Mouse (Mus musculus): ENCODE data around the gene Utp14b.

The Utp14b gene

DNA sequence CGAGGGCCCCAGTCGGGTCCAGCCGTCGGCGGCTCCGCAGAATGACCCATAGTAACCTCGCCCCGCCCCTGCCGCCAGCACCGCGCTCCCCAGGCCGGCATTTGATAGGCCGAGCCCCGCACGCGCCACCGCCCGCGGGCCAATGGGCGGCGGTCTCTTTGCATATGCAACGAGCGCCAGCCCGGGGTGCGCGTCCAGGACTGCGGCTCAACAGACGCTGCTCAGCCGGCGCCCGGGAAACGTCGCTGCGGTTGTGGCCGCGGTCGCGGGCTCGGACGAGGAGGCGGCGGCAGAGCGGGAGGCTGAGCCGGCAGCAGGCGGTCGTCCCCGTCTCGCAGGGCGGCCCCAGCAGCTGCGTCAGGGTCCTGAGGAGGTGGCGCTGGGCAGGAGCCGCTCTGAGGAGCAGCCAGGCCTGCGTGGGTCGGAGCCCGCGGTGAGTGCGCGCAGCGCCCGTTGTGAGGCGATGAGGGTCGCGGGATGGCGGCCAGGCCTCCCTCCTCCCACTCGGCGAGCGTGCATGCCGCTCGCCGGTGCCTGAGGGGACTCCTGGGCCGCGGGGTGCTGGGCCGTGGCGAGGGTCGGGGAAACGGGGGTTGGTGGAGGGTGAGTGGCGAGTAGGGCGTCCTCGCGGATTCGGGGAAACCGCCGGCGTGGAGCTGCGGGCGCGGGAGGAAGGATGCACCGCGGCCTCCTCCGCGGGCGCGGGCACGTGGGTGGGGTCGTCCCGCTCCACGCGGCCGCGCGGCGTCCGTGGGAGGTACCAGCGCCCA lies at the start of gene Utp14b, which contains the start of gene Acsl3:
Utp14b (plus strand) TSS at position 368 of the 770 bp plus-strand sequence.
Acsl3 (plus strand) TSS at position 155 of the 770 bp plus-strand sequence.
- peak; percentile 98 for DNase-seq

DNA sequence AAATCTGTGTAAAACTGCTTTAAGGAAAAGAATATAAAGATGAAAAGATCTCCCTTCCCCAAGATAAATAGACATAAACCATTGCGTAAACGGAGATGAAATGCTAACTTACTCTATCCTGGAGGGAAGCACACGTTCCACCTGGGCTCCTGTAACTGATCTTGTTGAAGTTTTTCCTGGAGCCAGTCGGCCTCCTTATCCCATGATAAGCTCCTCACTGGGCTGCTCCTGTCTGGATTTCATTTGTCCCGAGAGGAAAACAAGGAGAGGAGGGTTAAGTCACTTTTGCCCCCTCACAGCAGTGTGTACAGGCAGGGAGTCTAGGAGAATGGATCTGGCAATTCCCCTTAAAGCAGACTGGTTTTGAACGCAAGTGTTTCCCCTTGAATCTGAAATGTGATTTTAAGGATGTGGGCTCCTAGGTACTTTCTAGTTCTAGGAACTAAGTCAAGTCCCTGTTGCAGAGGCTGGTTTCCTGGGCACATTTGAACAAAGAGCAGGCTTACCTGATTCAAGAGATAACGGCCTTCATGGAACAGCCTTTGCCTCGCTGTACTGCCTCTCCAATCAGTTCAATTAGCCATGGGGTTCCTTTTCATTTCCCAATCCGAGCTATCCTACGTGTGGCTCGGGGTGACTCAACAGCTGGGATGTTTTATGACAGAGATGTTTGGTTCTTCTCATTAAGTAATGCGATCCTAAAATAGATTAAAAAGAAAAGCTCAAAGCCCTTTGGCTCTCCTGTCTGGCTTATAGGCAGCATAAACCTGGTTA lies 48.5 kb upstream of the Utp14b start:
- no peak for DNase-seq

DNA sequence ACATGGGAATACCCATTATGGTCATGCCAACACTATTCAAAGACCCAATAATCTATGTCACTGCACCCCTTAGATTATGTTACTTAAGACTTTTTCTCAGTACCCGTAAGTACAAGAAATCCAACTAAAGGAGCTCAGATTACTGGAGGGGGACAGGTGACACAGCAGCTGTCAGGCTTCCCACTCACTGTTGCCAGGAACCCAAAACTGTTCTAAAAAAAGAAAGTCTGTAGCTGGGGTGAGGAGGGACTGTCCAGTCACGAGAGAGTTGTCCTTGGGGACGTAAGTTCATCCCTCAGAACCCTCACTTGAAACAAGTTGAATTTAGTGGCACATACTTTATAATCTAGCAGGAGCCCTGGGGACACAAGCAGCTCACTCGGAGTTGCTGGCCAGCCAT lies 46.8 kb upstream of the Utp14b start:
- DNase-seq, result no peak

DNA sequence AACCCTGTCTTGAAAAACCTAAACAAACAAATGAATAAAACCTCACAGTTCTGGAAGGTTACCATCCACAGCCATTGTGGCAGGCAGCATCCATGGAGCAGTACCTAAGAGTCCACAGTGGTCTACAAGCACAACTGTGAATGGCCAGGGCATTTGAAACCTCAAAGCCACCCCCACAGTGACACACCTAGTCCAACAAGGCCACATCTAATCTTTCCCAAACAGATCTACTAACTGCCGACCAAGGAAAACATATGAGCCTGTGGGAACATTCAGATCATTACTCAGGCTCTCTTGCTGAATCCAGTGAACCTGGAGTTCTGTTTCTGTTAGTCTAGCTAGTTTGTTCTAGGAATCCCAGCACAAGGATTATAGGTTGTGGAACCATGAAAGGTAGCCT lies 44.9 kb upstream of the Utp14b start:
- DNase-seq, result no peak

DNA sequence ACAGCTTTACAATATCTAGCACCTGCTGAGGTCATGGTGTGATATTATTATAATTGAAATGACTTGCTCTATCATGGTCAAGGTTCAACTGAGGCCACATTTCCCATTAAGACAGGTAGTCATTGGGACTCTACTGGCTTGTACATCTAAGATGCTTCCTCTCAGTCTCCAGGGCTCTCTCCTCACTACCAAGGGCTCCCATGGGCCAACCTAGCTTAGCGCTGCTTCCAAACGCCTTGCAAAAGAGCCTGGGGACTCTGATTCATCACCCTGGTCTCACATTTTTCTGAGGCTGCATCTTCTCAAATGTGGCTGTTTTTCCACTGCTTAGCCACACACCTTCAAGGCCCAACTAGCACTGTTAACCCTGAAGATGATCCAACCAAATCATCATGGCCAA lies 33.5 kb upstream of the Utp14b start:
- no peak for DNase-seq

DNA sequence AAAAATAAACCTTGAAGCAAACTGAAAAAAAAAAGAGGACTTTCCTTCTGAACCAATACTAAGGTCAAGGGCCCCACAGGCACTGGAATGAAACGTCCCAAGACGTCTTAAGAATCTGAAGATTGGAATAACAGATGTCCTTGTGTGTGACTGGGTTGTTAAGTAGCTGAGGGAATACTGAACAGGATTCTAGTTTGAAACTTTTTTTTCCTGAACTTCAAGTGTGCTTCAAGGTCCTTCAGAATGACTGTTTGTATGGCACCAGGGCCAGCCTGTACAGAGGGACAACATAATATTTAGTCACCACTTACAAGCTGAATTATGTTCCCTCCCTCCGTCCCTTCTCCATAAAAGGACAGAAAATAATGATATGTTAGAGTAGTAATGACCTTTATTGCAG lies 23.4 kb upstream of the Utp14b start:
- DNase-seq, result no peak

DNA sequence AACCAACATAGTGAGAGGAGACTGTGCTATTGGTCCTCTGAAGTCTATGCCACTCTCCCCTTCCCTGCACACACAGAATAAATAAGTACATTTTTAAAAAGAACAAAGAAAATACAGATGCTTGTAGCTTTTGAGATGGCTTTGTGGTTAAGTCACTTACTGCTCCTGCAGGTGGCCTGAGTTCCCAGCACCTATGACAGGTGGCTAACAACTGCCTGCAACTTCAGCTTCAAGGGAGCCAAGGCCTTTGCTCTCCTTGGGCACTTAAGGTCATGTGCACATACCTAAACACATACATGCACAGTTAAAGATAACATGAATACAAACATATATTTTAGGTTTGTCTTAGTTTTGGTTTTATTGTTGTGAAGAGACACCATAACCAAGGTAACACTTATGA lies 17.0 kb upstream of the Utp14b start:
- no peak for DNase-seq

DNA sequence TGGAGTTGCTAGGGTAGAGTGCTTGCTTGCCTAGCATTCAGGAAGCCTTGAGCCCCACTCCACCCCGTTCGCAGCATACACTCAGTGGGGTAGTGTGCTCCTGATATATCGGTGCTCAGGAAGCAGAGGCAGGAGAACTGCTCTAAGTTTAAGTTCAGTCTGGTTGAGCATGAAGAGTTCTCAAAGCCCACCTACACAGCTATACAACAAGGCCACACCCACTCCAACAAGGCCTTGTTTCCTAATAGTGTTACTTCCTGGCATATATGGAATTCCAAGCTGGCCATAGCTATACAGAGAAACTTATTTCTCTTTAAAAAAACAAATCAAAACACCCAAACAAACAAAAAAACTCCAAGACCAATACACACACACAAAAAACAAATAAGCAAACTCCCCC lies 16.0 kb upstream of the Utp14b start:
- no peak for DNase-seq

DNA sequence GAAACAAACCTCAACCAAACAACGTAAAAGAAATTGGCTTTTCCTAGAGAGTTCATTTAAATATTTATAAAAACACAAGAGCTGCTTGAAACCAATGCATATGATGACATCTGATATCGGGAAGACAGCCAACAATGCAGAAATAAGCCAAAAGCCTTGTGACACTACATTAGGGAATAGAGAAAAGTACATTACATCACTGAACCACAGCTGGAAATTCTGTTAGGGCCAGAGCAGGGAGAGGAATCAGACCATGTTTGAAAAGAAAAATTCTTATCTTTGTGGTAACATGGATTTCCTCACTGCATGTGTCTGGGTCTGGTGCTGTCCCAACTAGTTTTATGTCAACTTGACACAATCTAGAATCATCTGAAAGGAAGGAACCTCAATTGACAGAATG lies 15.6 kb upstream of the Utp14b start:
- DNase-seq, result no peak

DNA sequence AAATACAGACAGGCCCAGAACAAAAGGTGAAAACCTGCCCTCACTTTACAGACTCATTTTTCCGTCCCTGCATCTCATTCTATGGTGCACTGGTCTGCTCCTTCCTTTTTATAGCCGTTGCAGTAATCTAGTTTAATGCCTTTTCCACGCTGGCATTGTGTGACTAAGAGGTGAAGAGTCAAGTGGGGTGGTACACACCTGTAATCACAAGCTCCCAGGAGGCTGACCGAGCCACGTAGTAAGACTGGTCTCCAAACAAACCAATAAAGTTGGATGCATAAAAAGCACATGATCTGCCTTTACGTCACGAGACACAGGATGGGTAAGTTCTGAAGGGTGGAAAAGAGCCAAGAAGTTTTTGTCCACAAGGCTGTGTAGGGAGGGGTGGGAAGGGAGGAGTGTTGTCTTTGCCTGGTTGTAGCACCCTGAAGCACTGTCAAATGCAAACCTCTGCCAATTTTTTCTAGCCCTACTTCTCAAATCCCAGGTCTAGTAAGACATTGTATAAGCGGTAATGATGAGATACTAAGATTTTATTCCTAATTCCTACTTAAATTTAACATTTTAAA lies 10.4 kb upstream of the Utp14b start:
- DNase-seq, result no peak

DNA sequence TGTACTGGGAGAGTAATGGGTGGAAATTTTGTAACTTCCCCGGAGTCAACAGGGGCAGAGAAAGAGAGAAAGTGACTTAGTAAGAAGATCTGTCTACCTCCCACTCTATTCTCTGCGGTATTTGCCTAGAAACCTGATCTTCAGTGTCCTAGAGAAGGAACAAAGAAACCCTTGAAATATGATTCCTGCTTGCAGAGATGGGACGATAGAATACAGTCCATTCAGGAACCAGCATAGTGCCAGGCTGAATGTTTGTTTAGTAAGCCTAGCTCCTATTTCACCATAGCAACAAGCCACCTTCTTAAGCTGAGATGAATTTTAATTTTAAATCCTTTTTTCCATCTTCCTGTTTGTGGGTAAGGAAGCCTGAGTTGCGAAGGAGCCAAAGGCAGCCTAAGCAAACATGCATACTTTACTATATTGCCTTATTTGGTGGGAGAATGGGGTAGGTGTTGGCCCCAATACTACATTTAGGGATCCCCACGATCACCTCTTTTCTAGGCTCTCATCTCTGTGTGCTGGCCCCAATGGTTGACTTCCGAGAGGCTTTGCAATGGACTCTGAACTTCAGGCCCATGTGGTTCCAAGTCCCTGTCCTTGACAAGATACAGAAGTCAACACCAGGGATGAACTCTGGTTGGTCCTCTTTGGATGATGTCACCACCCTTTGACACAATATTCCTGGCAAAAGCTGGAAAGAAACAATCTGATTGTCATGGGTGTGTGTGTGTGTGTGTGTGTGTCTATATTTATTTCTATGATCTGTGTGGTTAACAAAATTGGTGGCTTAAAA lies 8.4 kb upstream of the Utp14b start:
- no peak for DNase-seq

DNA sequence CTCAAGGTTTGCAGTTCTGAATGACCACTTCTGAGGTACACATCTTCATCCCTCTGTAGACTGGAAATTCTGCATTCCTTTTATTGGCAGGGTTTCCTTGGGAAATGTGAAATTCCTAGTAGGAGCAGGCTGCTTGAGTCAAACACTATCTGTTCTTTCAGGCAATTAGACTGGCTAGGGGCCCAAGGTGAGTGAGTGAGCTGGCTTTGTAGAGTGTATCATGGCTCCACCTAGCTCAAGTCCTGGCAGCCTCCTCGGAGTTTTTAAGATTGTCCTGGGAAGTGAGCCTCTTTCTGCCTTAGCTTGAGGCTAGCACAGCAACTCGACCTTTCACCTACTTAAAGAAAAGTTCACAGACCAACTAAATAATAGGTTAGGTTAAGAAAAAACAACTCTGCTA lies 1.4 kb upstream of the Utp14b start:
- peak; percentile 79 for DNase-seq

DNA sequence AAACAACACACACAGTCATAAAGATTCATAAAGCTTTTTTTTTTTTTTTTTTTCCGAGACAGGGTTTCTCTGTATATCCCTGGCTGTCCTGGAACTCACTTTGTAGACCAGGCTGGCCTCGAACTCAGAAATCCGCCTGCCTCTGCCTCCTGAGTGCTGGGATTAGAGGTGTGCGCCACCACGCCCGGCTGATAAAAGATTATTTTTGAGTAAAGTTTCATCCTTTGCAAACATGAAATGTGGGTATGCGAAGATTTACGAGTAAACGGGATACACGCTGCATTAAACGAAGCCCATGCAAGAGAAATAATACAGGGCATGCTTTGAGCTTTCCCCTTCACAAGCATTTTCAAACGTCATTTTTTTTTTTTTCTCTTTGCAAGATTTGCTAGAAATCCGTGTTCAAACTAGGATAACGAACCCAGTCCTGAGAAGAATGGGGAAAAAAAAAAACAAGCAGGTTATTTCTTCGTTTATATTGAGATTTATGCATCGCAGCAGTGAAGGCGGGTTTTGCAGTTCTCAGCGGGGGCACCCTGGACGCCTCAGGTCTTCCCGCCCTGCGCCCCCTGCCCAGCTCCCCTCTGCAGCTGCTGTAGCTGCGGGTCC lies 713 bp upstream of the Utp14b start:
- peak; percentile 17 for DNase-seq

DNA sequence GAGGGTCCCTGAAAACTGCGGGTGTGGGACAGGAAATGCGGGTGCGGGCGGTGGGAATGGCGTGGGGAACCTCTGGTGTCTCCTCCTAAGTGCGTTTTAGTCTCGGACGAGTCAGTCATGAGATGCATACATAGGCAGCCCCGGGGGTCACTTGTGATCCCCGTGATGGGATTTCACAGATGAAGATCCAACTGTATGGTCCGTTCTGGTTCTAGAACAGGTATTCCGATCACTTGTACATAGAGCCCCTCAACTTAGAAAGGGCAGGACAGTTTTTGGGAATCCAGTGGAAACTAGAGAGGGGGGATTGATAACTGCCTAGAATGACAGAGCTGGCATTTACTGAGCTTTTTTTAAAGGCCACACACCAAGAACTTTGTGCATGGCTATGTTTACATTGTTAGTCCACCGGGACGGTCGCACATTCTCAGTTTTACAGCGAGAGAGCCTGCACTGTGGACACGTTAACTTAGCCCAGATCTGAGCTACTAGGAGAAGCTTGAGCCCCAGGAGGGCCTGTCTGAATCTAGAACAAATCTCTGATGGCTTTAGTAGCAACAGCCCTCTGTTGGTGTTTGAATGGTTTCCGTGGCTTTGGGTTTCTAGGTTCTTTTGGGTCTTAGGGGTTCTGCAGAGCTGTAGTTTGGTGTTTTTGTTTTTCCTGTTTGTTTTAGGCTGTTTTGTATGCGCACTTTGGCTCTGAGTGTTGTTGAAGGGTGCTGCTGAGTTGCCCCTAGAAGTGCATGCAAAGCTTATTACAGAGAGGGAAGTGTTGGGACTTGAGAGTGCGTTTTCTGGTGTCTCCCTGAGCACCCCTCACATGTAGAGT lies 817 bp downstream of the Utp14b start:
- peak; percentile 20 for DNase-seq

DNA sequence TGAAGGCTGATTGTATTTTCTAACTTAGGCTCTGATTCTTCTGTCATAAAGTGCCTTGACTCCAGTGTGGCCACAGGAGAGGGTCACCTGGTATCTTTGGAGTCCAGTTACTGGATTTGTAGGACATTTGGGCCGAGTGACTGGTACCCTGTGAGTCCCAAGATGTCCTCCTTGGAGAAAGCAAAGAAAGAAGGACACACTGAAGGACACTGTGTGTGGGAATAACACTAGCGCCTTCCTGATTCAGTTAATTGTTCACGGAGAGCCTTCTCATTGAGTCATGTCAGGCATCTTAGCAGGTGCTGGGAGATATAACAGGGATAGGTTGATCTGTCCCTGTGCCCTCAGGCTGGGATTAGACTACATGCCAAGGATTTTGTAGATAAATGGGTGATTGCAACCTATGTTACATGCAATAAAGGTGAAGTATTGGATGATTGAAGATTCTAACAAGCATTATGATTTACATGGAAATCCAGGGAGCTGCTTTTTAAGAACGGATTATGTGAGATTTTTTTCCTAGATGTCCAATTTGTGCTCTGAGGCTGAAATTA lies 1.5 kb downstream of the Utp14b start:
- peak; percentile 9 for DNase-seq

DNA sequence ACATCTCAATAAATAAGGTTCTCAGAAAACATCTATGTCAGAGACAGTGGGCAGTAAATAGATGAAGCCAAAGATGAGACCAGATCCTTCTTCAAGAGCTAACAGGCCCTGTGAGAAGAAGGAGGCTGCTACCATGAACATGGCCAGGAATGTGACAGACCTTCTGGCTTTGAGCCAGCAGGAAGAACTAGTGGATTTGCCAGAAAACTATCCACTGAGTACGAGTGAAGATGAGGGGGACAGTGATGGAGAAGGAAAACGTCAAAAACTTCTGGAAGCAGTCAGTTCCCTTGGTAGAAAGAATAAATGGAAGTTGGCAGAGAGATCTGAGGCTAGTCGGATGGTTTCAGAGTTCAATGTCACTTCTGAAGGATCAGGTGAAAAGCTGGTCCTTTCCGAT lies 6.5 kb downstream of the Utp14b start:
- no peak for DNase-seq

DNA sequence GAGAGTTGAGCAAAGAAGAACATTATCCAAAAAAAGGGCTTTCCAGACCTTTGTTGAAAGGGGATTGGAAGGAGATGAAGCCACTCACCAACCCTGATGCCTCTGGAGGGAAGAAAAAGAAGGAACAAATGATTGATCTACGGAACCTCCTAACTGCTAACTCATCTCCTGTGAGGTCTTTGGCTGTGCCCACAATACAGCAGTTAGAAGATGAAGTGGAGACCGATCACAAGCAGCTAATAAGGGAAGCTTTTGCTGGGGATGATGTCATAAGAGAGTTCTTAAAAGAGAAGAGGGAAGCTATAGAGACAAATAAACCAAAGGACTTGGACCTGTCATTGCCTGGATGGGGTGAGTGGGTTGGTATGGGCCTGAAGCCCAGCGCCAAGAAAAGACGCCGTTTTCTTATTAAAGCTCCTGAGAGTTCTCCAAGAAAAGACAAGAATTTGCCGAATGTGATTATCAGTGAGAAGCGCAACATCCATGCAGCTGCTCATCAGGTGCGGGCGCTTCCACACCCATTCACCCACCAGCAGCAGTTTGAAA lies 8.2 kb downstream of the Utp14b start:
- DNase-seq, result no peak

DNA sequence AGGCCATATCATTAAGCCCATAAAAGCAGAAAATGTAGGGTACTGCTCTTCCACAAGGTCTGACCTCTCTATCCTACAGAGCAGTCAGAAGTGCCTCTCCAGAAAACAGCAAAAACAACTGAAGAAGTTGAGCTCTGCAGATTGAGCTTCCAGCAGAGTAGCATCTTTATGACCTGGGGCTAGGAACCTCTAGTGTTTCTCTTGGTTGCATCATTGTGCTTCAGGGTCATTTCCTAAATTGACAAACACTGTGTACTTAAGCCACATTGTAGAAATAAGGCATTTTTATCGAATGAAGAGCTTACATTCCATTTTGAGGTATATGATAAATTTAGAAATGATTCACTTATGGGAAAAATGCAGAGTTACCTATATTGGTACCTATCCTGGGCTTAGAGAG lies 8.7 kb downstream of the Utp14b start:
- DNase-seq, result no peak

DNA sequence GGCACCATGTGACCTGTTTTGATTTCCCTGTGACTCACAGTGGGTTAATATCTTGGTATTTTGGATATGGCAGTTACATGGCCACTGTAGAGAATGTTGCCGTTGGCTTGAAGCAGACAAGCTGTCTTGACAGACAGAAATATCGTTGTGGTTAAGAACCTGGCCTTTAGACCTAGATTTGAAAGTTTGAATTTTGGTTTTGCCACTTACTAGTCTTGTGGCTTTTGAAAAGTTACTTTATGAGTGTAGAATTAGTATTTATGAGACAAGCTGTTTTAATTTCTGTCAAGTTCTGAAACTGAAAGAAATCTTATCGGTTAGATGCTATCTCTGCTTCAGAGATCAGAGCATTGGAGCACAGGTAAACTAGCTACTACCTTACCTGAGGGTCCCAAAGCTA lies 24.5 kb downstream of the Utp14b start:
- DNase-seq, result no peak

DNA sequence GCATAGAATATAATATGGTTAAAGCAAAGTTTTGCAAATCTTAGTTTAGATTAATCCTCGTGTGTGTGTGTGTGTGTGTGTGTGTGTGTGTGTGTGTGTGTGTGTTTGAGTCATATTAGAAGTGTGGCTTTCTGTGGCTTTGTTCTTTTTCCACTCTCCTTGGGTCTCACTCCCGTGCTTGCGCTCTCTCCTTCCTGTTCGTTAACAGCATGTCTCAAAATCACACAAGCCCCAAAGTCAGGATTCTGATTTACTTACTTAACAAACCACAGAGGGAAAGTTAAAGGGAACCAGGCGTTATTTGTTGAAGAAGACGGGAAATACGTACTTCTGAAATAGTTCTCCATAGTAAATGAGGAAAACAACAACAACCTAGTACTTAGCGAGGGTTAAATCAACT lies 26.3 kb downstream of the Utp14b start:
- no peak for DNase-seq

DNA sequence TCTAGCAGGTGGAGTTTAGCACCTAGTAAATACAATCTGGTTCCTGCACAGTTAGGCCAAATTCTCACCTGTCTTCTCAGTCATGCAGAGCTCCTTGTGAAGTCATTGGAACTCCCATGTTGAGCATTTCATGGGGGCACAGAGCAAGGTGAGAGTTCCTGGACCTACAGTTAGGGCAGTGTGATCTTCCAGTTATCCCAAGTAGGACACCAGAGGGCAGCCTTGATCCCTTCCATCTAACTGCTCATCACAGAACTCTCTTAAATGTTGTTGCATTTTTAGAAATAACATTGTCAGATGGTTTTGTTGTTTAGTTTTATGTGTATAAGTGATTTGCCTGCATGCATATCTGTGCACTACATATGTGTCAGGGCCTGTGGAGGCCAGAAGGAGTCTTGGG lies 29.0 kb downstream of the Utp14b start:
- DNase-seq, result peak; percentile 45
